Mouse (Mus musculus) kidney, embryonic 15.5 days (tissue): Measurements from ENCODE around the gene Syt15. TPM values are rescaled to one million over a fixed set of nuclear protein-coding genes. Genes with fewer than 3 reads are reported as not detected.

Experiments used
- ATAC-seq: fragments of 200-750 bp; cut with Nextera tagmentation; replicated peaks from 2 replicates; pipeline ENCODE4 v1.8.0; 2017; ENCODE audit warnings: moderate TSS enrichment; ENCODE audit not compliant: low FRiP score
- H3K27ac ChIP-seq: fragments of 300-500 bp; sonication (generic); 2 replicates; pipeline ENCODE4 v1.5.1; 2015; ENCODE audit warnings: mild to moderate bottlenecking, inconsistent platforms
- H3K27me3 ChIP-seq: fragments of 300-500 bp; sonication (generic); 2 replicates; pipeline ENCODE4 v1.6.1; 2015; ENCODE audit warnings: inconsistent platforms
- H3K36me3 ChIP-seq: fragments of 300-500 bp; sonication (generic); 2 replicates; pipeline ENCODE4 v1.6.1; 2015; ENCODE audit warnings: inconsistent platforms
- H3K4me1 ChIP-seq: fragments of 300-500 bp; sonication (generic); 2 replicates; pipeline ENCODE4 v1.6.1; 2015; ENCODE audit warnings: inconsistent platforms
- H3K4me2 ChIP-seq: fragments of 300-500 bp; sonication (generic); 2 replicates; pipeline ENCODE4 v1.6.1; 2015; ENCODE audit warnings: moderate library complexity, mild to moderate bottlenecking, inconsistent platforms
- H3K4me3 ChIP-seq: fragments of 300-500 bp; sonication (generic); replicated peaks from 2 replicates; pipeline ENCODE4 v1.5.1; 2015; ENCODE audit warnings: mild to moderate bottlenecking, inconsistent platforms
- H3K9ac ChIP-seq: fragments of 300-500 bp; sonication (generic); 2 replicates; pipeline ENCODE4 v1.6.1; 2015; ENCODE audit warnings: mild to moderate bottlenecking, inconsistent platforms
- H3K9me3 ChIP-seq: fragments of 300-500 bp; sonication (generic); replicated peaks from 2 replicates; pipeline ENCODE4 v1.6.1; 2016; ENCODE audit warnings: inconsistent platforms
- WGBS: fragments of 180-500 bp; shearing (Covaris S2); methylation state at CpG from one replicate; pipeline ENCODE4 v1.1.7; 2015; ENCODE audit warnings: mixed read lengths; 5-methylcytosine and 5-hydroxymethylcytosine counted together
- polyA plus RNA-seq: library from polyadenylated mRNA; unstranded; fragments of >200 nt; fragmentation: Nextera tagmentation; extraction: Ambion mirVana; gene quantifications from 2 replicates; pipeline ENCODE4 v1.2.1, GENCODE M21; 2015

The Syt15 gene
- polyA plus RNA-seq, result 0.78 and 1.1 TPM in 2 replicates

DNA sequence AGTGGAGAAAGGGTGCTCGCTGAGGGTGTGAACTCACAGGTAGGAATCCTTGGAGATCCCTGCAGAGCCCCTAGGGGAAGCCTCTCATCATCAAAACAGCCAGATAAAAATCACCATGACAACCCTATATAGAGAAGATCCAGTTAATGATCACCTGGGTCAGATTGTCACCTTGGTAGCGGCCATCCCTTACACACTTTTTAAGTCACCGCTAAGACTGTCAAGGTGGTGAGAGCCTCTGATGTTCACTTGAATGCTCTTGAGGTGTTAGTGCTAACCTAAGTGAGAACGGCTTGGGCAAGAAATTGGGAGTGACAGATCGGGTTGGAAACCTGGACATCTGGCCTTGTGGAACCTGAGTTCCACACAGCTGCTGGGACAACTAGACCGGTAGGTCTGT lies at the start of gene Syt15:
Gene Syt15 (plus strand): TSS at position 301 of the 400 bp plus-strand sequence.
- Histone ChIP-seq H3K4me2 (peak within 1 kb of the TSS; percentile 73), H3K4me1 (peaks cover 20% of the 10 kb centered on the region), H3K9me3 (no peaks in the 10 kb centered on the region), H3K9ac (no peak within 1 kb of the TSS), H3K36me3 (no peaks in the 10 kb centered on the region), H3K4me3 (peak within 1 kb of the TSS; percentile 40), H3K27ac (no peak within 1 kb of the TSS), H3K27me3 (peaks cover 41% of the 10 kb centered on the region)
- 55% methylated on average over 6 of the region's 6 CpGs for WGBS
- ATAC-seq, result no peak

DNA sequence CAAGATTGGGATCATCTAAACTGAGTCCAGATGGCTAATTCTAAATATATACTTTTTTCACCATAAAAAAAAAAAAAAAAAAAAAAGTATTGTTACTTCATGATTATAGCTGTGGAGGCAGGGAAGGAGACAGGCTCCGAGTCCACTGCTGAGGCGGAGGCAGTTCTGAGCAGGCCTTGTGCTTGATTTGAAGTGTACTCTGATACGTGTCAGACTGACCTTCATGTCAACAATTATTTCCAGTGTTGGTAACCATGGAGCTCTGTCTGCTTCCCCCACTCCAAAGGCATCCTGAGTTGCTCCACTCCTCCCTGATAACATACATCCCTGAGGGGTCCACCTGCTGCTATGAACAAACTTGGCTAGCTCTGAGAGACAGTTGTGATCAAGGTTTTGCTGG lies 48.3 kb upstream of the Syt15 start:
- no peaks in the 10 kb centered on the region for H3K4me1 ChIP-seq
- H3K4me2 ChIP-seq, result no peak overlapping the region
- H3K4me3 ChIP-seq, result no peak overlapping the region
- ATAC-seq, result no peak
- no peak overlapping the region for H3K27ac ChIP-seq
- H3K27me3 ChIP-seq, result no peaks in the 10 kb centered on the region
- H3K9ac ChIP-seq, result no peak overlapping the region
- no peaks in the 10 kb centered on the region for H3K9me3 ChIP-seq
- WGBS, result 89% methylated on average over 3 of the region's 3 CpGs
- H3K36me3 ChIP-seq, result no peaks in the 10 kb centered on the region

DNA sequence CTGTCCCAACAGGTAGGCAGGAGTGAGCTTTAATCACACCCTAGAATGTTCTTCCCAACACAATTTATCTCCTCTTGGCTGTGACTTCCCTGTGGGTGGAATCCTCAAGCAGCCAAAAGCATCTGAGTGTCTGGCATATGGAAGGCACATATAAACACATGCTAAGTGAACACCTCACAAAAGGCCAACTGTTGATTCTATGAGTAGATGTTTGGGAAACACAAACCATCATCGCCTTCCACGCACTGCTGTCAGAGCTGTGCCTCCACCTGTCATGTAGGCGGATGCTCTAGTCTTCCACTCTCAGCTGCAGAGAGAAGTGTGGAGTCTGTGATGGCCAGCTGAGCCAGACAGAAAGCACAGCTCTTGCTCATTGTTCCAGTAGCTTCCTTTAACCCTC lies 40.0 kb upstream of the Syt15 start:
- ATAC-seq, result no peak
- 92% methylated on average over 3 of the region's 3 CpGs for WGBS
- H3K4me2 ChIP-seq, result no peak overlapping the region
- H3K27ac ChIP-seq, result no peak overlapping the region
- H3K27me3 ChIP-seq, result no peaks in the 10 kb centered on the region
- H3K9me3 ChIP-seq, result no peaks in the 10 kb centered on the region
- no peaks in the 10 kb centered on the region for H3K36me3 ChIP-seq
- no peak overlapping the region for H3K4me3 ChIP-seq
- no peaks in the 10 kb centered on the region for H3K4me1 ChIP-seq
- no peak overlapping the region for H3K9ac ChIP-seq

DNA sequence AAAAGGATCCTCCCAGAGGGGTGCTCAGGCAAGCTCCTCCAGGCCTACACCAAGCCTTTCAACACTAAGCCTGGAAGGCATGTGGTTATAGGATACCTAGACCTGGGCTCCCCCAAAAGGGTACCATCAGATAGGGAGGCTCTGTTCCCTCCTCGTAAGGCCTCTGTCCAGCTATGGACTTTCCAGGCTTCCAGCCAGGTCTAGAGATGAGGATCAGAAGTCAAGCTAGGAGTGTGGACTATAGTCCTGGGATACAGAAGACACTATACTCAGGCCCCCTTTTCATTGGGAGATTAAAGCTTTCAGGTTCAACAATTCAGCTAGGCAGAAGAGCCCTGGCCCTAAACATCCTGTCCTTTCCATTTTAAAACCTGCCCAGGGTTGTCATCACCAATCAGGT lies 36.3 kb upstream of the Syt15 start:
- H3K4me3 ChIP-seq, result no peak overlapping the region
- H3K27me3 ChIP-seq, result no peaks in the 10 kb centered on the region
- no peak for ATAC-seq
- H3K36me3 ChIP-seq, result no peaks in the 10 kb centered on the region
- H3K9me3 ChIP-seq, result no peaks in the 10 kb centered on the region
- H3K4me1 ChIP-seq, result no peaks in the 10 kb centered on the region
- no peak overlapping the region for H3K9ac ChIP-seq
- no peak overlapping the region for H3K27ac ChIP-seq
- no peak overlapping the region for H3K4me2 ChIP-seq
- 88% methylated on average over 1 of the region's 1 CpGs for WGBS

DNA sequence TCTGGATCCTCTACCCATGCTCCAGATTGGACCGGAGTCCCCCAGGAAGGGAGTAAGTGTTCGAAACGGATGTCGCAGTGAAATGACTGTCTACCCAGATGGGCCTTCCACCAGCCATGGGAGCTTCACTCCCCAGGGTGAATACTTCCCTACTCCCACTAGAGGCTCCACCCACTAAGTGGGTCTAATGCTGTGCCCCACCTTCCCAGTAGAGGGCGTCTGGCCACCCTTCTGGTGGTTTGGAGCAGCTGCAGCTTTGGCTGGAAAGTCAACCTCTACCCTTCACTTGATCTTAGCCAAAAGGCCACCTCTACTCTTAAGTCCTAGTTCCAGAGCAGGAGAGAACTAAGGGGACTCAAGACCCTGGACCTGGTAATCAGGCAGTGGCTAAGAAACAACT lies 30.8 kb upstream of the Syt15 start:
- 71% methylated on average over 5 of the region's 5 CpGs for WGBS
- Histone ChIP-seq H3K36me3 (no peaks in the 10 kb centered on the region), H3K9me3 (no peaks in the 10 kb centered on the region), H3K4me1 (no peaks in the 10 kb centered on the region), H3K9ac (no peak overlapping the region), H3K27me3 (no peaks in the 10 kb centered on the region), H3K27ac (no peak overlapping the region), H3K4me3 (no peak overlapping the region), H3K4me2 (no peak overlapping the region)
- no peak for ATAC-seq

DNA sequence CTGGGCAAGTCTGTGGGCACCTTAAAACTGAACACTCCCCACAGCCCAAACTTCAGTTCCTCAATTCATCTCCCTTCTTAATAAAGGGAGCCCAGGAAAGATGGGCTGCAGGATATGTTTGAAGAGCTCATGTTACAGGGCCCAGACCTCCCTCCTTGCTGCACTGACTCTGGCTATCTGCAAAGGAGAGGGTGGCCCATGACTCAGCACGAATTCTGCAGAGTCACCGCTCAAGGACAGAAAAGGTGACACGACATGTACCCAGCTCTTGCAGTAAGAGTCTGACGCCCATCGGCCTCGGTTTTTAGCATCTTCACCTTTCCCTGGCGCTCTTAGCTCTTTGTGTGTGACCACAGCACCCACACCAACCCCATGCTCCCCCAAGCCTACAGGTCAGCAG lies 29.0 kb upstream of the Syt15 start:
- WGBS, result 73% methylated on average over 7 of the region's 7 CpGs
- H3K36me3 ChIP-seq, result no peaks in the 10 kb centered on the region
- H3K9ac ChIP-seq, result no peak overlapping the region
- H3K27ac ChIP-seq, result no peak overlapping the region
- H3K4me1 ChIP-seq, result 0 out of 2 replicates have a peak, but pooled peaks cover 3% of the 10 kb centered on the region
- H3K9me3 ChIP-seq, result no peaks in the 10 kb centered on the region
- no peak overlapping the region for H3K4me2 ChIP-seq
- H3K27me3 ChIP-seq, result no peaks in the 10 kb centered on the region
- H3K4me3 ChIP-seq, result no peak overlapping the region
- ATAC-seq, result no peak

DNA sequence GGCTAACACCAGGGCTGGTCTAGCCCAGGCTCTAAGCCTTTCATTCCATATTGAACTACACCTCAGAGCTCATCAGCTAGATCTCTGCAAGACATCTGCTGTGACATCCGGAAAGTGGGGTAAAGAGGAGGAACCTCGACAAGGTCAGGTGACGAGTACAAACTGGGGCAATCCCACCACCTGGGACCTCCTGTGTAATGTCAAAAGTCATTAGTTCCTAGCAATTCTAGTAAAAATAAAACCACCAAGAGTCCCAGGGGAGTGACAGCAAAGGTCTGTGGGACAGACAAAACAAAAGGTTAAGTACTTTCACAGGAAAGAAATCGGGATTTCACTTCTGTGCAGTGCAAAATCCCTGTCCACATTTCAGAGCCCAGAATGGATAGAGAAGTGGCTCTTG lies 25.5 kb upstream of the Syt15 start:
- Histone ChIP-seq H3K9ac (no peak overlapping the region), H3K27me3 (peaks cover 4% of the 10 kb centered on the region; the same call in 1 of the 2 replicates), H3K4me1 (0 out of 2 replicates have a peak, but pooled peaks cover 3% of the 10 kb centered on the region), H3K4me3 (no peak overlapping the region), H3K27ac (no peak overlapping the region), H3K9me3 (no peaks in the 10 kb centered on the region), H3K36me3 (no peaks in the 10 kb centered on the region), H3K4me2 (no peak overlapping the region)
- ATAC-seq, result no peak
- WGBS, result 63% methylated on average over 4 of the region's 4 CpGs

DNA sequence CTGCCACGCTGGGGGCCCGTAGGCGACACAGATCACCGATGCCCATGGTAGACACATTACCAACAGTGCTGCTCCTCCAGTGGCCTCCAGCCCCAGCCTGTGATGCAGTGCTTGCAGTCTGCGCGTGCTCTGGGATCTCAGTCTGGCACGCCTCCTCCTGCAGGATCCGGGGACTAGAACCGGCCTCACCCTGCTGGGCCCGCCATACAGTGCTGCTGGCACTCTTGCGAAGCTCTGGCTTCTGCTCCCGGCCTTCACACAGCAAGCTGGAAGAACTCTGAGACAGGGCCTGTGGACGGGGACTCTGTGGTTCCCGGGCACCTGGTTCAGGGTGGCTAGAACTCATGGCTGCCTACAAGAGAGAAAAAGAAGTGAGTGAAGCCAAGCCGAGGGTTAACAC lies 23.9 kb upstream of the Syt15 start:
- Histone ChIP-seq H3K9me3 (no peaks in the 10 kb centered on the region), H3K4me3 (no peak overlapping the region), H3K27ac (no peak overlapping the region), H3K4me2 (no peak overlapping the region), H3K4me1 (peaks cover 6% of the 10 kb centered on the region; the same call in 1 of the 2 replicates), H3K36me3 (no peaks in the 10 kb centered on the region), H3K27me3 (peaks cover 4% of the 10 kb centered on the region; the same call in 1 of the 2 replicates), H3K9ac (no peak overlapping the region)
- no peak for ATAC-seq
- 89% methylated on average over 15 of the region's 15 CpGs for WGBS

DNA sequence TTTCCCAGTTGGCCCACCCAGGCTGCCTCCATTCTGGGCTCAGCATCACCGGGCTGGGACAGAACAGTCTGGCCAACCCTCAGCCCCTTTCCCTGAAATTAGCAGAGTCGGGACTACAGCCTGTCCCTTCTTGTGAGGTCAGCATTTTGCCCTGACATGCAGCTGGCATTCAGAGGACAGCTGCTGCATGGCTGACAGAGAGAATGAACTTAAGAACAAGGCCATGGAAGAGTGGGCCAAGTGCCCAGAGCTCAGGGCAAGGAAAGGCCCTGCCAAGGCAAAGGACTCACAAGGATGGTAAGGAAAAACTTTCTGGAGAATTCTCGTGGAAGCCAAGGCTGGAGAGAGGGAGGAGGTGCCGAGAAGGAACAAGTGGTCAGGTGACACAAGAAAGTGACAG lies 22.7 kb upstream of the Syt15 start:
- Histone ChIP-seq H3K27ac (no peak overlapping the region), H3K9ac (no peak overlapping the region), H3K9me3 (no peaks in the 10 kb centered on the region), H3K4me3 (no peak overlapping the region), H3K4me1 (peaks cover 16% of the 10 kb centered on the region), H3K4me2 (no peak overlapping the region), H3K36me3 (no peaks in the 10 kb centered on the region), H3K27me3 (peaks cover 4% of the 10 kb centered on the region; the same call in 1 of the 2 replicates)
- 27% methylated on average over 4 of the region's 4 CpGs for WGBS
- no peak for ATAC-seq

DNA sequence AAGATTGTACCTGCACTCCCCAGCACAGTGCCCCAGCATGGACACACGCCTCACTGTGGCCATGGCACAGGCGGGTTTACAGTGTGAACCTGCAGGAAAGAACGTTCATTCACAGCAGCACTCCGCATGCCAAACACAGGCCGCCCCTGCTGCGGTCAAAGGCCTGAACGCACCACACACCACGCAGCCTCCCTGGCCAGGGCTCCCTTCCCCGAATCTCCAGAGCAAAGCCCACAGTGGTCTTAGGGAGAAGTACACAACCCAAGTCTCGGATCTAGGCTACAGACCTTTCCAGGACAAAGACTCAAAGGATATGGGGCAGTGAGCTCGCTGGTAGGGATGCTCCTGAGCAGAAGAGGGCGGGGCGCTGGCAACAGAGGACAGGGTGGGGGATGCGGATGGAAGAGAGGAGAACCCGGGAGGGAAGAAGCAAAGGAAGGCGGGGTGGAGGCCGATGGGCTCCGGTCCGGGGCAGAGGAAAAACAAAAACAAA lies 18.6 kb upstream of the Syt15 start:
- peaks cover 15% of the 10 kb centered on the region for H3K4me1 ChIP-seq
- 4% methylated on average over 19 of the region's 19 CpGs for WGBS
- H3K4me3 ChIP-seq, result peak overlapping the region; percentile 77
- H3K27me3 ChIP-seq, result peaks cover 4% of the 10 kb centered on the region; the same call in 1 of the 2 replicates
- peak overlapping the region; percentile 99 for H3K4me2 ChIP-seq
- H3K9ac ChIP-seq, result peak overlapping the region; percentile 54
- no peak overlapping the region for H3K27ac ChIP-seq
- H3K9me3 ChIP-seq, result no peaks in the 10 kb centered on the region
- H3K36me3 ChIP-seq, result no peaks in the 10 kb centered on the region
- peak; percentile 73 for ATAC-seq

DNA sequence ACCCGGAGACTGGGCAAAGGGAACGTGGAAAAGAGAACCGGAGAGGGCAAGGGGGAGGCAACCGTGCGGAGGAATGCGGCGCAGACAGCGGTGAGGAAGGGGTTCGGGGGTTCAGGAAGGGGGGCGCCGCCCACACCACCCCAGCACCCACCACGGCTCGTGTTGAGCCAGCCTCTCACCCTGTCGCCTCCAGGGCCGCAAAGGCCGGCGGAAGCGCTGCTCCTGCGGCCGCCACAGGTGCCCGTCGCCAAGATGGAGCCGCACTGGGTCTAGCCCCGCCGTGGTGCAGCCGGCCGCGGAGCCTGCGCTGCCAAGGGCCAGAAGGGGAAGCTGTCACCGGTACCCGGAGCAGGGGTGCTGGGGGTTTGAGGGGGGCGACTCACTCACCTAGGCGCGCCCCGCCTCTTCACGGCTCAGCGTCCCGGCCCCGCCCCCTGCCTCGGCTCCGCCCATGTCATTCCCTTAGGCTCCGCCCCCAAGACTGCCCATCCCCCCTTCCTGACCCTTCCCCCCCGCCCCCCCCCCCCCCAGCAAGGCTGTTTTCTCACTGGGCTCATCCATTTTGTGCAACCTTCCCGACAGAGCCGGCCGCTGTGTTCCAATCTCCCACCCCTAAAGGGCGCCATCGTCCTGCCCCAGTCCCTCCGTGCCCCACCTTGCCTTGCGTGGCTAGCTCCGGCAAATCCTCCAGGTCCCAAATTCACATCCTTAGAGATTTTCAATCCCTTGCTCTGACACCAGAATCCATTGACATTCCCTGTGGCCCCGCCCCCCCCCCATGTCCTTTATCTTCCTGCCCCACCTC lies 18.0 kb upstream of the Syt15 start, which contains the start of gene Gprin2:
Gene Gprin2 (minus strand): TSS at position 423 of the 805 bp plus-strand sequence.
- no peaks in the 10 kb centered on the region for H3K36me3 ChIP-seq
- peaks cover 15% of the 10 kb centered on the region for H3K4me1 ChIP-seq
- 3% methylated on average over 44 of the region's 52 CpGs for WGBS

DNA sequence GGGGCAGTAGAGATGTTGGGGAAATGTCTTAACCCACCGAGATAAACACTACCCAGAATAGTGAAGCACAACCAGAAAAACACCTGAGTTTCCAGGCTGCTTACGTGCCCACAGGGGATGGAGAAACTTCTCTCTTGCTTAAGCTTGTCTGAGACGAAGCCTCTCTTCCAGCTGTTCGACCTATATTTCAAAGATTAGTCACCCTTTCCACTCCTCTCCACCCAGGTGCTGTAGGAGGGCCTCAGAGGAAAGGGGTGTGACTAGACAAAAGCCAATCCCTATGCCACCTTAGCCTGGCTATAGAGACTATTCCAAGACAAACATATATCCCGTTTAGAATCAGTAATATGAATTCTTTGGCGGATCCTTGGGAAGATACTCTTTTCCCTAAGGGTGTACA lies 11.4 kb upstream of the Syt15 start:
- no peak for ATAC-seq
- no peaks in the 10 kb centered on the region for H3K4me1 ChIP-seq
- H3K4me2 ChIP-seq, result no peak overlapping the region
- H3K9ac ChIP-seq, result no peak overlapping the region
- H3K36me3 ChIP-seq, result no peaks in the 10 kb centered on the region
- no peaks in the 10 kb centered on the region for H3K9me3 ChIP-seq
- no peak overlapping the region for H3K27ac ChIP-seq
- no peaks in the 10 kb centered on the region for H3K27me3 ChIP-seq
- WGBS, result 80% methylated on average over 6 of the region's 6 CpGs
- H3K4me3 ChIP-seq, result no peak overlapping the region

More for the DNA sequence above, 18.0 kb upstream of the Syt15 start, which contains the start of gene Gprin2:
- peak; percentile 76 for ATAC-seq
- H3K27me3 ChIP-seq, result peaks cover 4% of the 10 kb centered on the region; the same call in 1 of the 2 replicates
- peak within 1 kb of the TSS; percentile 77 for H3K4me3 ChIP-seq
- H3K4me2 ChIP-seq, result peak within 1 kb of the TSS; percentile 99
- H3K27ac ChIP-seq, result no peak within 1 kb of the TSS
- H3K9ac ChIP-seq, result peak within 1 kb of the TSS; percentile 54
- no peaks in the 10 kb centered on the region for H3K9me3 ChIP-seq
